Mouse (Mus musculus): ENCODE data around the gene Prkrip1.

GRCm38 (mm10) chr5:136147704-136148103 lies 51.1 kb downstream of the Prkrip1 start:
- no peak for TF ChIP-seq ZC3H11A (IDR thresholded peaks at IDR 0.05; ENCODE audit: low read depth, low read length)
- no peak for TF ChIP-seq PAX5 (IDR thresholded peaks at IDR 0.05; ENCODE audit: low read length)
- no peak for TF ChIP-seq POLR2A (IDR thresholded peaks at IDR 0.05; ENCODE audit: low read depth, low read length)
- TF ChIP-seq CTCF (conservative IDR thresholded peaks at IDR 0.05 in 1 of 2, IDR thresholded peaks at IDR 0.05 in 1 of 2; ENCODE audit: low read depth in 2 of 2, low read length in 2 of 2) = no peak
- TF ChIP-seq MXI1 (IDR thresholded peaks at IDR 0.05; ENCODE audit: low read depth, low read length) = no peak
- no peak for TF ChIP-seq MAX (IDR thresholded peaks at IDR 0.05; ENCODE audit: low read length)
- TF ChIP-seq HCFC1 (IDR thresholded peaks at IDR 0.05; ENCODE audit: low read depth, low read length) = no peak
- TF ChIP-seq GABPA (IDR thresholded peaks at IDR 0.05; ENCODE audit: insufficient replicate concordance, low read depth, low read length) = no peak
- no peak for TF ChIP-seq KAT2A (IDR thresholded peaks at IDR 0.05; ENCODE audit: insufficient replicate concordance, low read length)
- no peak for TF ChIP-seq CHD1 (IDR thresholded peaks at IDR 0.05; ENCODE audit: low read depth, low read length)
- no peak for TF ChIP-seq SIN3A (IDR thresholded peaks at IDR 0.05; ENCODE audit: low read length)
- TF ChIP-seq TBP (conservative IDR thresholded peaks at IDR 0.05; ENCODE audit: low read depth, low read length) = no peak
- TF ChIP-seq MAFK (IDR thresholded peaks at IDR 0.05; ENCODE audit: insufficient replicate concordance, low read length) = no peak

Data from CH12.LX (cell line).